Mouse (Mus musculus): ENCODE data around the gene Senp1. TPM values are rescaled to one million over a fixed set of nuclear protein-coding genes. Genes with fewer than 3 reads are reported as not detected.
A peak's percentile ranks its signal among the peaks of the same experiment; 100 is the strongest.

Gene Senp1
- polyA plus RNA-seq, 1 experiment = 30.6 TPM

GRCm38 (mm10) chr15:98091841-98092240 lies 1.7 kb downstream of the Senp1 start:
- TF ChIP-seq CTCF (IDR thresholded peaks at IDR 0.05; ENCODE audit: borderline replicate concordance, insufficient read depth, low read length) (no peak), POLR2A (IDR thresholded peaks at IDR 0.05; ENCODE audit: low read depth, low read length) (no peak)

GRCm38 (mm10) chr15:98089421-98090183 lies 3.9 kb downstream of the Senp1 start:
- Histone ChIP-seq H3K4me3 (ENCODE audit: insufficient read depth, low read length) (no peak overlapping the region), H3K4me1 (ENCODE audit: control insufficient read depth, insufficient read depth, low read length) (no peaks in the 10 kb centered on the region), H3K27ac (ENCODE audit: insufficient read depth, low read length) (no peak overlapping the region)
- TF ChIP-seq POLR2A (IDR thresholded peaks at IDR 0.05; ENCODE audit: low read depth, low read length) (no peak), CTCF (IDR thresholded peaks at IDR 0.05; ENCODE audit: borderline replicate concordance, insufficient read depth, low read length) (no peak)

More at GRCm38 (mm10) chr15:98091841-98092240, 1.7 kb downstream of the Senp1 start:
- H3K4me3 ChIP-seq (ENCODE audit: insufficient read depth, low read length) = peak overlapping the region; percentile 36
- H3K4me1 ChIP-seq (ENCODE audit: control insufficient read depth, insufficient read depth, low read length) = no peaks in the 10 kb centered on the region
- H3K27ac ChIP-seq (ENCODE audit: insufficient read depth, low read length) = no peak overlapping the region

DNA sequence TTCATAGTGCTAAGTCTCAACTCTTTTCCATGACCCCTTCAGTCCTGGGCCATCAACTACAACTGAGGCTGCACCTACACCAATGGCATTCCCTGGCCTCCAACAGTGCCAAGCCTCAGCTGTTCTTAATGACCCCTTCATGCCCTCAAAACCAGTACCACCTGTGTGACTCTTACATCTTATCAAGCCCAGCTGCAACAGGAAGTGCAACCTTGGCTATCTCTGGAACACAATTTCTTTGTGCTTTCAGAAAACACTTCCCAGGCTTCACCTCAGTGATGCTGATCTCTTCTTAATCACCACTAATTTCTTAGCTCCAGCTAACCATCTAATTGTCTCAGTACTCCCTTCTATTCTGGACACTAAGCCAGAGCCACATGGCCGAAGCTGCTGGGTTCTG lies 4.7 kb downstream of the Senp1 start:
- no peak overlapping the region for H3K27ac ChIP-seq (ENCODE audit: insufficient read depth, low read length)
- TF ChIP-seq POLR2A (IDR thresholded peaks at IDR 0.05; ENCODE audit: low read depth, low read length) = no peak
- no peak for TF ChIP-seq CTCF (IDR thresholded peaks at IDR 0.05; ENCODE audit: borderline replicate concordance, insufficient read depth, low read length)
- no peaks in the 10 kb centered on the region for H3K4me1 ChIP-seq (ENCODE audit: control insufficient read depth, insufficient read depth, low read length)
- H3K4me3 ChIP-seq (ENCODE audit: insufficient read depth, low read length) = no peak overlapping the region

GRCm38 (mm10) chr15:98076901-98077300 lies 16.6 kb downstream of the Senp1 start:
- no peaks in the 10 kb centered on the region for H3K4me1 ChIP-seq (ENCODE audit: control insufficient read depth, insufficient read depth, low read length)
- H3K4me3 ChIP-seq (ENCODE audit: insufficient read depth, low read length) = no peak overlapping the region
- no peak for TF ChIP-seq POLR2A (IDR thresholded peaks at IDR 0.05; ENCODE audit: low read depth, low read length)
- no peak overlapping the region for H3K27ac ChIP-seq (ENCODE audit: insufficient read depth, low read length)

GRCm38 (mm10) chr15:98075034-98075433 lies 18.5 kb downstream of the Senp1 start:
- H3K4me3 ChIP-seq (ENCODE audit: insufficient read depth, low read length) = no peak overlapping the region
- no peak for TF ChIP-seq POLR2A (IDR thresholded peaks at IDR 0.05; ENCODE audit: low read depth, low read length)
- H3K27ac ChIP-seq (ENCODE audit: insufficient read depth, low read length) = no peak overlapping the region
- H3K4me1 ChIP-seq (ENCODE audit: control insufficient read depth, insufficient read depth, low read length) = no peaks in the 10 kb centered on the region

GRCm38 (mm10) chr15:98074521-98074920 lies 19.0 kb downstream of the Senp1 start:
- Histone ChIP-seq H3K4me1 (ENCODE audit: control insufficient read depth, insufficient read depth, low read length) (no peaks in the 10 kb centered on the region), H3K27ac (ENCODE audit: insufficient read depth, low read length) (no peak overlapping the region), H3K4me3 (ENCODE audit: insufficient read depth, low read length) (no peak overlapping the region)
- TF ChIP-seq CTCF (IDR thresholded peaks at IDR 0.05; ENCODE audit: borderline replicate concordance, insufficient read depth, low read length) (no peak), POLR2A (IDR thresholded peaks at IDR 0.05; ENCODE audit: low read depth, low read length) (no peak)

- TF ChIP-seq POLR2A (IDR thresholded peaks at IDR 0.05; ENCODE audit: low read depth, low read length) (no peak), CTCF (IDR thresholded peaks at IDR 0.05; ENCODE audit: borderline replicate concordance, insufficient read depth, low read length) (no peak)
These were observed 23.2 kb downstream of the Senp1 start for GRCm38 (mm10) chr15:98070376-98070775.

GRCm38 (mm10) chr15:98069566-98070245 lies 23.8 kb downstream of the Senp1 start:
- no peak overlapping the region for H3K27ac ChIP-seq (ENCODE audit: insufficient read depth, low read length)
- no peak overlapping the region for H3K4me3 ChIP-seq (ENCODE audit: insufficient read depth, low read length)
- no peaks in the 10 kb centered on the region for H3K4me1 ChIP-seq (ENCODE audit: control insufficient read depth, insufficient read depth, low read length)
- TF ChIP-seq CTCF (IDR thresholded peaks at IDR 0.05; ENCODE audit: borderline replicate concordance, insufficient read depth, low read length) (no peak), POLR2A (IDR thresholded peaks at IDR 0.05; ENCODE audit: low read depth, low read length) (no peak)

More at GRCm38 (mm10) chr15:98070376-98070775, 23.2 kb downstream of the Senp1 start:
- Histone ChIP-seq H3K4me1 (ENCODE audit: control insufficient read depth, insufficient read depth, low read length) (no peaks in the 10 kb centered on the region), H3K27ac (ENCODE audit: insufficient read depth, low read length) (no peak overlapping the region), H3K4me3 (ENCODE audit: insufficient read depth, low read length) (no peak overlapping the region)

- TF ChIP-seq POLR2A (IDR thresholded peaks at IDR 0.05; ENCODE audit: low read depth, low read length) (no peak), CTCF (IDR thresholded peaks at IDR 0.05; ENCODE audit: borderline replicate concordance, insufficient read depth, low read length) (no peak)
- Histone ChIP-seq H3K4me3 (ENCODE audit: insufficient read depth, low read length) (no peak overlapping the region), H3K27ac (ENCODE audit: insufficient read depth, low read length) (no peak overlapping the region)
These were observed 25.0 kb downstream of the Senp1 start for GRCm38 (mm10) chr15:98068506-98068905.

DNA sequence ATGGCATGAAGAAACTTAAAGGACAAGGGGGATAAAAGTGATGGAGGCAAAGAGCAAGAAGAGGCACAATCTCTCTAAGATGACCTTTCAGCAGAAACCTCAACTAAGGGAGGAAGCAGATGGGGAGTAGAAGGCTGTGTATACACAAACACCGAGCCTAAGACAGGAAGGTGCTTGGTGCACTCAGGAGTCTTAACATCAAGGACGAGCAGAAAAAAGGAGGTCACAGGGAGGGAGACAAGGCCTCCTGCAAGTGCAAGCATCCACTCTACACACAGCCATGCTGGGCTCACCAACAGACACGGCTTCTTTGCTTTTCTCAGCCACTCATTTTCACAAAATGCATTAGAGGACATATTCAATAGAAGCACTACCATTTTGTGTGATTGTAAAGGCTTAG lies 26.1 kb downstream of the Senp1 start:
- H3K4me3 ChIP-seq (ENCODE audit: insufficient read depth, low read length) = no peak overlapping the region
- H3K4me1 ChIP-seq (ENCODE audit: control insufficient read depth, insufficient read depth, low read length) = no peaks in the 10 kb centered on the region
- TF ChIP-seq POLR2A (IDR thresholded peaks at IDR 0.05; ENCODE audit: low read depth, low read length) (no peak), CTCF (IDR thresholded peaks at IDR 0.05; ENCODE audit: borderline replicate concordance, insufficient read depth, low read length) (no peak)
- H3K27ac ChIP-seq (ENCODE audit: insufficient read depth, low read length) = no peak overlapping the region

More at GRCm38 (mm10) chr15:98068506-98068905, 25.0 kb downstream of the Senp1 start:
- H3K4me1 ChIP-seq (ENCODE audit: control insufficient read depth, insufficient read depth, low read length) = no peaks in the 10 kb centered on the region
